In the genomic region with DNA sequence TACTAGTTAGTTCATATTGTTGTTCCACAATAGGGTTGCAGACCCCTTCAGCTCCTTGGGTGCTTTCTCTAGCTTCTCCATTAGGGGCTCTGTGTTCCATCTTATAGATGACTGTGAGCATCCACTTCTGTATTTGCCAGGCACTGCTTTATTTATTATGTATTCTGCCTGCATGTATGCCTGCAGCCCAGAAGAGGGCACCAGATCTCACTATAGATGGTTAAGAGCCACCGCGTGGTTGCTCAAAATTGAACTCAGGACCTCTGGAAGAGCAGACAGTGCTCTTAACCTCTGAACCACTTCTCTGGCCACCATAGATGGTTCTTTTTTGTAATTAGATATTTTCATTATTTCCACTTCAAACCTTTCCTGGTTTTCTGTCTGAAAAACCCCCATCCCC, we compare ENCODE assay signal across 13 mouse cellular contexts. TPM values are rescaled to one million over a fixed set of nuclear protein-coding genes. Genes with fewer than 3 reads are reported as not detected.
A peak's percentile ranks its signal among the peaks of the same experiment; 100 is the strongest.
DNase-seq lines count a peak whose midpoint lies in the region; ATAC-seq and TF ChIP-seq lines count a peak whose summit lies in the region.
"Not testable (repeated sequence)": the region's sequence is repeated elsewhere in the genome, so short reads cannot be mapped to it uniquely, and the experiment has no call there.
"Had no signal": no experiment of that assay in that cellular context is flagged by ENCODE, and none has a peak within 500 bp of the region (broad histone marks: within the 10 kb centered on the region; RNA-seq: fewer than 3 reads in every experiment).

No protein-coding gene starts in this region.

- not testable (repeated sequence) for H3K4me1 ChIP-seq in ES-Bruce4 (ENCODE audit: control insufficient read depth, insufficient read depth, low read length); embryonic facial prominence, embryonic 11.5 days (ENCODE audit: control insufficient read depth, insufficient read depth, low read length); hindbrain, postnatal 0 days (ENCODE audit: insufficient read depth, low read length); liver, embryonic 14.5 days (replicated peaks; ENCODE audit: control insufficient read depth in 2 of 2, insufficient read depth in 2 of 2, low read length in 1 of 2); midbrain, embryonic 14.5 days (ENCODE audit: control insufficient read depth, insufficient read depth, low read length)

- H3K4me2 ChIP-seq in embryonic facial prominence, embryonic 11.5 days (ENCODE audit: low read depth, low read length); hindbrain, postnatal 0 days (ENCODE audit: low read depth, low read length); liver, embryonic 14.5 days (ENCODE audit: low read depth); midbrain, embryonic 14.5 days (ENCODE audit: low read length): not testable (repeated sequence)

- not testable (repeated sequence) for H3K36me3 ChIP-seq in ES-Bruce4 (ENCODE audit: control insufficient read depth, insufficient read depth, low read length, poor library complexity, severe bottlenecking); embryonic facial prominence, embryonic 11.5 days (replicated peaks; ENCODE audit: control insufficient read depth, insufficient read depth, low read depth, low read length); hindbrain, postnatal 0 days (ENCODE audit: insufficient read depth, low read length); liver, embryonic 14.5 days (replicated peaks; ENCODE audit: control insufficient read depth, insufficient read depth, low read depth); midbrain, embryonic 14.5 days (ENCODE audit: control insufficient read depth, insufficient read depth, low read length)

- not testable (repeated sequence) for H3K27me3 ChIP-seq in ES-Bruce4 (ENCODE audit: control insufficient read depth, insufficient read depth, low read length, poor library complexity, severe bottlenecking); embryonic facial prominence, embryonic 11.5 days (ENCODE audit: control insufficient read depth, insufficient read depth, low read length); hindbrain, postnatal 0 days (ENCODE audit: insufficient read depth, low read length); liver, embryonic 14.5 days (ENCODE audit: control insufficient read depth, insufficient read depth, low read length); midbrain, embryonic 14.5 days (ENCODE audit: control insufficient read depth, insufficient read depth, low read length)

- H3K9me3 ChIP-seq in ES-Bruce4 (replicated peaks; ENCODE audit: control insufficient read depth, insufficient read depth, low read length, poor library complexity, severe bottlenecking); embryonic facial prominence, embryonic 11.5 days (replicated peaks; ENCODE audit: control insufficient read depth, low read length); hindbrain, postnatal 0 days (ENCODE audit: low read length); liver, embryonic 14.5 days (ENCODE audit: control insufficient read depth, low read length); midbrain, embryonic 14.5 days (ENCODE audit: control insufficient read depth, low read length): not testable (repeated sequence)

- not testable (repeated sequence) for ATAC-seq in embryonic facial prominence, embryonic 11.5 days (replicated peaks; ENCODE audit: insufficient number of reproducible peaks, low FRiP score, low TSS enrichment, low read depth); hindbrain, postnatal 0 days; liver, embryonic 14.5 days (ENCODE audit: insufficient read depth); midbrain, embryonic 14.5 days (ENCODE audit: low FRiP score, low TSS enrichment)

- not testable (repeated sequence) for TF ChIP-seq EP300 in ES-Bruce4 (IDR thresholded peaks at IDR 0.05; ENCODE audit: insufficient read depth, low read depth, low read length); liver, embryonic 14.5 days (IDR thresholded peaks at IDR 0.05; ENCODE audit: low read depth)

- peak; percentile 23 for TF ChIP-seq CTCF in ES-Bruce4 (IDR thresholded peaks at IDR 0.05; ENCODE audit: low read depth, low read length)
- TF ChIP-seq CTCF in hindbrain, postnatal 0 days (IDR thresholded peaks at IDR 0.05; ENCODE audit: low read depth): peak; percentile 11; the same call in 1 of the 2 replicates
- peak; percentile 23; the same call in 1 of the 2 replicates for TF ChIP-seq CTCF in liver, embryonic 14.5 days (IDR thresholded peaks at IDR 0.05; ENCODE audit: low read depth)

- DNase-seq in 3T3-L1 (ENCODE audit: low read depth, low spot score) (peak; percentile 1), ZHBTc4 (ENCODE audit: low read depth, low spot score) (peak; percentile 48)
- peak; percentile 12 for DNase-seq in embryonic facial prominence, embryonic 11.5 days (ENCODE audit: low spot score)
- DNase-seq in hindbrain, postnatal 0 days (ENCODE audit: low spot score); liver, embryonic 14.5 days (ENCODE audit: low read depth in 3 of 3, low spot score in 3 of 3): not testable (repeated sequence)
- DNase-seq in midbrain, embryonic 14.5 days: peak; percentile 2
- DNase-seq in thymus, postnatal 4 days: peak; percentile 26

- WGBS in embryonic facial prominence, embryonic 11.5 days: 58% methylated on average over 2 of the region's 2 CpGs
- 42% methylated on average over 2 of the region's 2 CpGs for WGBS in hindbrain, postnatal 0 days
- 27% methylated on average over 2 of the region's 2 CpGs for WGBS in liver, embryonic 14.5 days (ENCODE audit: insufficient replicate concordance)
- WGBS in midbrain, embryonic 14.5 days: 39% methylated on average over 2 of the region's 2 CpGs

- not testable (repeated sequence) for H3K4me3 ChIP-seq in ES-Bruce4 (ENCODE audit: low read depth, low read length); embryonic facial prominence, embryonic 11.5 days (ENCODE audit: low read depth, low read length); hindbrain, postnatal 0 days (ENCODE audit: low read length); liver, embryonic 14.5 days (ENCODE audit: insufficient read depth in 1 of 2, low read depth in 2 of 2, low read length in 2 of 2); midbrain, embryonic 14.5 days (replicated peaks; ENCODE audit: low read depth, low read length)

- not testable (repeated sequence) for TF ChIP-seq POLR2A in ES-Bruce4 (IDR thresholded peaks at IDR 0.05; ENCODE audit: insufficient read depth, low read length)

- not testable (repeated sequence) for H3K9ac ChIP-seq in ES-Bruce4 (ENCODE audit: low read depth, poor library complexity, severe bottlenecking); embryonic facial prominence, embryonic 11.5 days (replicated peaks; ENCODE audit: low read length); hindbrain, postnatal 0 days (replicated peaks; ENCODE audit: low read length); liver, embryonic 14.5 days (replicated peaks); midbrain, embryonic 14.5 days (replicated peaks; ENCODE audit: low read length)

- not testable (repeated sequence) for H3K27ac ChIP-seq in ES-Bruce4 (ENCODE audit: insufficient read depth, low read length); embryonic facial prominence, embryonic 11.5 days (replicated peaks; ENCODE audit: low read depth, low read length); hindbrain, postnatal 0 days; liver, embryonic 14.5 days; midbrain, embryonic 14.5 days (replicated peaks; ENCODE audit: low read depth, low read length)

RNA-seq across cellular contexts. Expression of a gene that starts 5.3 kb away (rescaled TPM):
- polyA plus RNA-seq in ES-Bruce4 (2011; ENCODE audit: insufficient read depth, insufficient read length, low read depth, missing spikeins): 69.0 and 70.9 TPM in 2 replicates
- 90.9 and 107 TPM in 2 replicates for polyA plus RNA-seq in embryonic facial prominence, embryonic 11.5 days (2014; fragmentation: Nextera tagmentation; extraction: Ambion mirVana)
- total RNA-seq in hindbrain, postnatal 0 days (2014; rRNA removed): 0.05 TPM in 1 of 2 replicates, not detected in the other
- polyA plus RNA-seq in hindbrain, postnatal 0 days (2015; fragmentation: Nextera tagmentation; extraction: Ambion mirVana): 0.04 and 0.15 TPM in 2 replicates
- 0.15 and 0.16 TPM in 2 replicates for polyA plus RNA-seq in liver, embryonic 14.5 days (2012; rRNA removed)
- 0.09 and 0.27 TPM in 2 replicates for polyA plus RNA-seq in liver, embryonic 14.5 days (2014; fragmentation: Nextera tagmentation; extraction: Ambion mirVana)
- 1.1 TPM in 1 of 2 replicates, not detected in the other for polyA plus RNA-seq in midbrain, embryonic 14.5 days (2014; fragmentation: Nextera tagmentation; extraction: Ambion mirVana)
- total RNA-seq: layer of hippocampus, postnatal 25 days; left cerebral cortex, postnatal 14 days; neutrophil, adult 5-6 weeks had no signal
- polyA plus RNA-seq: cortical plate, adult 2 months; spleen, adult 2 months had no signal

Comparison
In these comparisons a context has a peak if more than half of its experiments do, and no peak if none do; other contexts are left out.
1. RNA of a gene that starts 5.3 kb away (polyA plus RNA-seq): 90.9 to 107 TPM in embryonic facial prominence, embryonic 11.5 days and 69.0 to 70.9 TPM in ES-Bruce4; 1.1 TPM in midbrain, embryonic 14.5 days, 0.09 to 0.27 TPM in liver, embryonic 14.5 days and 0.04 to 0.15 TPM in hindbrain, postnatal 0 days; every median in the first group is over 10 times any median in the second.
2. Peak in every context shown above with its lines, with median percentiles within 50 percentile points of each other: CTCF ChIP-seq.